Mouse (Mus musculus): ENCODE data around the gene Armc9.
A peak's percentile ranks its signal among the peaks of the same experiment; 100 is the strongest.

- TF ChIP-seq CTCF (IDR thresholded peaks at IDR 0.05; ENCODE audit: control insufficient read depth, insufficient read depth, low read length) (peak; percentile 46; the same call in 1 of the 2 replicates), POLR2A (IDR thresholded peaks at IDR 0.05; ENCODE audit: borderline replicate concordance, control insufficient read depth, low read depth, low read length) (no peak)
These were observed 2.0 kb upstream of the Armc9 start for GRCm38 (mm10) chr1:86152618-86153017.
